Mouse (Mus musculus): Measurements from ENCODE around the gene Olfr729. TPM values are rescaled to one million over a fixed set of nuclear protein-coding genes. Genes with fewer than 3 reads are reported as not detected.

Olfr729 gene
- total RNA-seq (2021): not detected in 2 replicates
- long read RNA-seq, experiment 1: 0 reads
- long read RNA-seq, experiment 2: 0 reads

- no peak for DNase-seq
Measured at GRCm38 (mm10) chr14:50152810-50153209, at the start of gene Olfr729. Gene Olfr729, minus strand, starts transcription at chr14:50152910.

- DNase-seq: no peak
Measured at GRCm38 (mm10) chr14:50188098-50188497, 35.4 kb upstream of the Olfr729 start, which contains the start of gene Olfr730. Gene Olfr730, minus strand, starts transcription at chr14:50188198.

GRCm38 (mm10) chr14:50142580-50142979 is 10.1 kb downstream of the Olfr729 start, which contains the start of gene Olfr728:
Gene Olfr728, minus strand, starts transcription at chr14:50142680.
- no peak for DNase-seq

GRCm38 (mm10) chr14:50122886-50123285 is 29.8 kb downstream of the Olfr729 start, which contains the start of gene Olfr727:
Gene Olfr727, plus strand, starts transcription at chr14:50123186.
- DNase-seq: no peak

Other genes with a start within 250 kb of the Olfr729 start
- gene Olfr723, start 221.1 kb downstream of the Olfr729 start, total RNA-seq (2021): not detected in 2 replicates
- not detected in 2 replicates for gene Olfr724, start 189.6 kb downstream of the Olfr729 start, total RNA-seq (2021)
- gene Olfr725, start 112.5 kb downstream of the Olfr729 start, total RNA-seq (2021): not detected in 2 replicates
- not detected in 2 replicates for gene Olfr726, start 62.0 kb downstream of the Olfr729 start, total RNA-seq (2021)
- gene Olfr727, start 29.7 kb downstream of the Olfr729 start, total RNA-seq (2021): not detected in 2 replicates
- gene Olfr728, start 10.2 kb downstream of the Olfr729 start, total RNA-seq (2021): not detected in 2 replicates
- gene Olfr730, start 35.3 kb upstream of the Olfr729 start, total RNA-seq (2021): not detected in 2 replicates
- not detected in 2 replicates for gene Olfr731, start 89.0 kb upstream of the Olfr729 start, total RNA-seq (2021)
- not detected in 2 replicates for gene Olfr732, start 131.3 kb upstream of the Olfr729 start, total RNA-seq (2021)
- gene Olfr733, start 148.6 kb upstream of the Olfr729 start, total RNA-seq (2021): not detected in 2 replicates
- gene Olfr734, start 173.9 kb upstream of the Olfr729 start, total RNA-seq (2021): not detected in 2 replicates
- not detected in 2 replicates for gene Olfr735, start 196.0 kb upstream of the Olfr729 start, total RNA-seq (2021)
- gene Tlr11, start 205.0 kb upstream of the Olfr729 start, total RNA-seq (2021): 0.26 and 0.86 TPM in 2 replicates
- gene Olfr736, start 228.3 kb upstream of the Olfr729 start, total RNA-seq (2021): not detected in 2 replicates

Data from adrenal gland, postnatal 14 days (tissue).